Mouse (Mus musculus) forebrain, embryonic 16.5 days (tissue): ENCODE measurements around the gene Atp6v1g3. TPM values are rescaled to one million over a fixed set of nuclear protein-coding genes. Genes with fewer than 3 reads are reported as not detected.

Source experiments
- ATAC-seq: fragments of 200-750 bp; cut with Nextera tagmentation; 2 replicates; pipeline ENCODE4 v1.8.0; 2017; ENCODE audit warnings: mild to moderate bottlenecking, moderate library complexity
- H3K27ac ChIP-seq: fragments of 300-500 bp; sonication (generic); 2 replicates; pipeline ENCODE4 v1.5.1; 2014; ENCODE audit warnings: low read length, control low read depth
- H3K27me3 ChIP-seq: fragments of 300-500 bp; sonication (generic); replicated peaks from 2 replicates; pipeline ENCODE4 v1.6.1; 2014; ENCODE audit warnings: low read length; ENCODE audit not compliant: control insufficient read depth, insufficient read depth
- H3K36me3 ChIP-seq: fragments of 300-500 bp; sonication (generic); 2 replicates; pipeline ENCODE4 v1.6.1; 2014; ENCODE audit not compliant: control insufficient read depth, insufficient read depth
- H3K4me1 ChIP-seq: fragments of 300-500 bp; sonication (generic); replicated peaks from 2 replicates; pipeline ENCODE4 v1.6.1; 2014; ENCODE audit warnings: low read length; ENCODE audit not compliant: control insufficient read depth, insufficient read depth
- H3K4me2 ChIP-seq: fragments of 300-500 bp; sonication (generic); 2 replicates; pipeline ENCODE4 v1.6.1; 2014; ENCODE audit warnings: mild to moderate bottlenecking, low read length, control low read depth
- H3K4me3 ChIP-seq: fragments of 300-500 bp; sonication (generic); replicated peaks from 2 replicates; pipeline ENCODE4 v1.5.1; 2014; ENCODE audit warnings: mild to moderate bottlenecking, low read length, control low read depth
- H3K9ac ChIP-seq: fragments of 300-500 bp; sonication (generic); replicated peaks from 2 replicates; pipeline ENCODE4 v1.6.1; 2014; ENCODE audit warnings: low read depth, low read length, control low read depth
- H3K9me3 ChIP-seq: fragments of 300-500 bp; sonication (generic); 2 replicates; pipeline ENCODE4 v1.6.1; 2016; ENCODE audit warnings: low read length; ENCODE audit not compliant: control insufficient read depth
- WGBS: fragments of 180-500 bp; shearing (Covaris S2); extraction: QIAGEN DNeasy Blood & Tissue Kit; methylation state at CpG from one replicate; pipeline ENCODE4 v1.1.7; 2014; 5-methylcytosine and 5-hydroxymethylcytosine counted together
- polyA plus RNA-seq: library from polyadenylated mRNA; unstranded; fragments of >200 nt; fragmentation: Nextera tagmentation; extraction: Ambion mirVana; gene quantifications from 2 replicates; pipeline ENCODE4 v1.2.1, GENCODE M21; 2015

Gene Atp6v1g3
- polyA plus RNA-seq, 1 experiment from 2014 or later = not detected

DNA sequence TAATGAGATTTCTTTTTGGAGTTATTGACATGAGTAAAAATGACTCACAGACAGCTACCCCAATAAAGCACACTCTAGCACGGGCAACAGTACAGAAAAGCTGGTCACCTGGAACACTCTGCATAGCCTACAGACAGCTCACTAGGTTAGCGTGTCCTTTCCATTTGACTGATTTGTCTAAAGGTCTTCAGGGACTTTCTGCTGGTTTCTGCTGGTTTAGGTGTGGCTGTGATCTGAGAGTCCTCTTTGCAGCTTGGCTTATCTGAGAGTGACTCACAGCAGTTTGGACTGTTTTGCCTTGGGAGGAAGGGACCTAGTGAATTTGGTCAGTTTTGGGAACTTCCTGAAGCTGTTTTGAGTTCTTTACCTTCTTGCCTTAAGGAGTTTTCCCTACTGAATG, 24.8 kb upstream of the Atp6v1g3 start:
- 95% methylated on average over 2 of the region's 2 CpGs for WGBS

DNA sequence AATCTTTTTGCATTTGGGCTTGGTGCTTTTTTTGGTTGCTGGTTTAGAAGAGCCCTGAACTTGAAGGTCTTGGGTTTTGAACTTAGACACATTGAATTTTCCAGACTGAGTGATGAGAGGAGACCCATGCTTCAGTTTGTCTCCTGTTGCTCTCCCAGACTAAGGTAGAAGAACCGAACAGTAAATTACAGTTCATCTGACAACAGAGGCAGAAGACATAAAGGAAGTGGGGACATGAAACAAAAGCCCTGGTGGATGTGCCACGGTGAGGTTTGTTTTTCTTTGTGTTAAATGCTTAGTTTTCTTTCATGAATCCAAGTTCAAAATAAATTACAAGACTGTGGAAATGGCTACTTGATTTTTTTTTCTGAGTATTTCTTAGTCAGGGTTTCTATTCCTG, 22.6 kb upstream of the Atp6v1g3 start:
- Histone ChIP-seq H3K9ac (no peak overlapping the region), H3K4me3 (no peak overlapping the region), H3K27me3 (no peaks in the 10 kb centered on the region), H3K9me3 (no peaks in the 10 kb centered on the region), H3K36me3 (no peaks in the 10 kb centered on the region), H3K4me2 (no peak overlapping the region), H3K4me1 (no peaks in the 10 kb centered on the region), H3K27ac (no peak overlapping the region)
- 50% methylated on average over 2 of the region's 2 CpGs for WGBS
- ATAC-seq = no peak

More for the DNA sequence above, 24.8 kb upstream of the Atp6v1g3 start:
- peaks cover 12% of the 10 kb centered on the region for H3K4me1 ChIP-seq
- H3K9me3 ChIP-seq = no peaks in the 10 kb centered on the region
- no peak for ATAC-seq
- H3K27me3 ChIP-seq = no peaks in the 10 kb centered on the region
- no peak overlapping the region for H3K4me3 ChIP-seq
- no peak overlapping the region for H3K9ac ChIP-seq
- H3K4me2 ChIP-seq = no peak overlapping the region
- no peaks in the 10 kb centered on the region for H3K36me3 ChIP-seq
- no peak overlapping the region for H3K27ac ChIP-seq

DNA sequence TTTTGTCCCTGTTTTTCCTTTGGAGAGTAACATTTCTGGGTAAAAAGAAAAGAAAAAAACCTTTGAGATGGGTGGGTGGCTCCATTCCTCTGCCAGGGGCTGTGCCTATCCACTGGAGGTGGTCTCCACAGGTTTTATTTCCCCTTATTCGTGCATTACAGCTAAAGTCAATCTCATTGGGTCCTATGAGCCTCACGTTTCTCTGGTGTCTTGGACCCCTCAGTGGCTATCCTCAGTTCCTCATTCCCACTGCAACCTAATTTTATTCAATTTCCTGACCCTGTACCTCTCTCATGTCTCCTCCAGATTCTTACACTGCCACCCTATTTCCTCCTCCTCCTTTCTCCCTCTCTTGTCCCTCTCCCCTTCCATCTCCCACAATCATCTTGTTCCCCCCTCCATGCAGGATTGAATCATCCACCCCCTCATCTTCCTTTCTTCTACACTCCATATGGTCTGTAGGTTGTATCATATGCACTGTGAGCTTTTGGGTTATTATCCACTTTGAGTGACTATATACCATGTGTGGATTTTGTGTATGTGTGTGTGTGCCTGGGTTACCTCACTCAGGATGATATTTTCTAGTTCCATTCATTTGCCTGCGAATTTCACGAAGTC, 17.3 kb upstream of the Atp6v1g3 start:
- Histone ChIP-seq H3K27ac (no peak overlapping the region), H3K9me3 (no peaks in the 10 kb centered on the region), H3K4me1 (no peaks in the 10 kb centered on the region), H3K36me3 (no peaks in the 10 kb centered on the region), H3K4me2 (no peak overlapping the region), H3K4me3 (no peak overlapping the region), H3K27me3 (no peaks in the 10 kb centered on the region), H3K9ac (no peak overlapping the region)
- 88% methylated on average over 4 of the region's 4 CpGs for WGBS
- ATAC-seq = no peak

DNA sequence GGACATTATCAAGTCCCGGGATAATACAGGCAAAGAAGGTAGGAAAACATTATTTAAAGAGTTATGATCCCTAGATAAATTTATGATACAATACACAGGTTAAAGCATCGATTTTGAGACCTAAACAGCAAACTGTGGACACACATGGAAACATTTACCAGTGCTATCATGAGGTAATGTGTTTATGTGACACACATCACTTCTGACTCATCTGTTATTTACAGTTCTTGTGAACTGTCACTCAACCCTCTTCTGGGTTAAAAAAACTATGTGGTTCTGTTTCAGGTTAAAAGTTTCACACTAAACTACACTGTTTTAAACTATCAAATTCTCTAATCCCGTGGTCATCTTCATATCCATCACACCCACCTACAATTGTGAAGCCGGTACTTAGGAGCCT, 14.8 kb upstream of the Atp6v1g3 start:
- 82% methylated on average over 4 of the region's 4 CpGs for whole genome bisulfite sequencing
- no peak for ATAC-seq
- no peaks in the 10 kb centered on the region for H3K4me1 ChIP-seq
- no peak overlapping the region for H3K4me3 ChIP-seq
- H3K4me2 ChIP-seq = no peak overlapping the region
- no peaks in the 10 kb centered on the region for H3K27me3 ChIP-seq
- no peak overlapping the region for H3K9ac ChIP-seq
- H3K27ac ChIP-seq = no peak overlapping the region
- H3K36me3 ChIP-seq = no peaks in the 10 kb centered on the region
- no peaks in the 10 kb centered on the region for H3K9me3 ChIP-seq

DNA sequence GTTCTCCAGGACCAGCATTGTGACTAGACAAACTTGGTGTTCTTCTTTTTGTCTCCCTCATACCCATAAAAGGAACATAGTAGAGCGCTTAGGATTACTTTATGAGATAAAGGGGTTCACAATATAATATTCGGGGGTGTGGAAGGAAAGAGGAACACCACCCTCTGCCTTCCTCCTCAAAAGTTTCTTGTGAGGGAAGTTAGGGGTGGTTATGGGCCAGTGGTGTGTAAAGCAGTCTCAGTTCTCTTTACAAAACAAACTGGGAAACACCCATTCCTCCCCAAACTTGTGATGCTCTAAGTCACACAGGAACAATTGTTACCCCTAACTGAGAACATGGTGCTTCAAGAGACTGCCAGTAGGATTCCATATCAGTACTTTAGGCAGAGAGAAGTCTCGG, 12.0 kb upstream of the Atp6v1g3 start:
- no peak overlapping the region for H3K4me3 ChIP-seq
- no peaks in the 10 kb centered on the region for H3K9me3 ChIP-seq
- no peak overlapping the region for H3K4me2 ChIP-seq
- H3K27ac ChIP-seq = no peak overlapping the region
- H3K4me1 ChIP-seq = no peaks in the 10 kb centered on the region
- ATAC-seq = no peak
- no peak overlapping the region for H3K9ac ChIP-seq
- H3K27me3 ChIP-seq = no peaks in the 10 kb centered on the region
- no peaks in the 10 kb centered on the region for H3K36me3 ChIP-seq
- 89% methylated on average over 3 of the region's 3 CpGs for WGBS

DNA sequence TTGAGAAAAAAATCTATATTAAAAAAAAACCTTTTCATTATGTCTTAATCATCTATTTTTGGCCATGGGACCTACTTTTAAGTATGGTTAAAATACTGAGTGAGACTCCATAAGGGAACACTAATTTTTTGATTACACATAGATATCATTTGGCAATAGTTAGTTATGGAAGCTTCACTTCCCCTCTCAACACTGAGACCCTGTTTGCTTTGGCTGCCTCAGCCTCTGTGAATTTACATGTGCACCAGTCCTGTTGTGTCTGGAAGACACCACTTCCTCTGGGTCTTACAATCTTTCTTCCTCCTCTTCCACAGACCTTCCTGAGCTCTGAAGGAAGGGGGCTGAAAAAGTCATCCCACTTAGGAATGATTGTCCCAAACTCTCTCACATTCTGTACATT, 11.1 kb upstream of the Atp6v1g3 start:
- Histone ChIP-seq H3K9ac (no peak overlapping the region), H3K4me1 (no peaks in the 10 kb centered on the region)
- no peak for ATAC-seq

DNA sequence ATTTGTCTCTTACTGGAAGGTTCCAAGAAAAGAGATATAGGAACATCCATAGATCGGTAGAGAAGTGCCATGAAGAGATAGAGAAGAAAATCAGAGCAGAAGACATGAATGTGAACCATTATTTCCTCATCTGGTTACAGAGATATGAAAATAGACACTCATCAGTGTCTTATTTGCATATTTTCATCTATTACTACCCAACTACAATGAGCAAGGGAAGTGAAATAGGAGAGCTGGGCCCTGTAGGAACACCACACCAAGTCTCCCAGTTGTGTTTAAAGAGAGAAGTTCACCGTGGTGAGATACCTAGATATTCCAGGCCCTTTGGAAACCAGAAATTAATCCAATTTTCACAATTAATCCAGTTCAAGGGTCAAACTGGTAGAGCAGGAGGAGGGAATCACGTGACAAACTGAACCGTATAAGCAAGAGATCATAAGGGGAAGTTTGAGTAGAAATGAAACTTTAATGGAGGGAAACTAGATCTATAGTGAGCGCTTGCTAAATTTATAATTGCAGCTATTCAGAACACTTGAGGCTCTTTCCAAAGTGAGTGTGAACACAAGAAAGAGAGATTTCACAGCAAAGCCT, 6.0 kb upstream of the Atp6v1g3 start:
- H3K36me3 ChIP-seq = no peaks in the 10 kb centered on the region
- H3K4me3 ChIP-seq = no peak overlapping the region
- WGBS = 89% methylated on average over 5 of the region's 5 CpGs
- no peaks in the 10 kb centered on the region for H3K4me1 ChIP-seq
- no peak overlapping the region for H3K4me2 ChIP-seq
- H3K27ac ChIP-seq = no peak overlapping the region
- ATAC-seq = no peak
- no peaks in the 10 kb centered on the region for H3K9me3 ChIP-seq
- no peak overlapping the region for H3K9ac ChIP-seq
- H3K27me3 ChIP-seq = no peaks in the 10 kb centered on the region

More for the DNA sequence above, 11.1 kb upstream of the Atp6v1g3 start:
- Histone ChIP-seq H3K9me3 (no peaks in the 10 kb centered on the region), H3K27me3 (no peaks in the 10 kb centered on the region), H3K4me3 (no peak overlapping the region), H3K36me3 (no peaks in the 10 kb centered on the region), H3K27ac (no peak overlapping the region), H3K4me2 (no peak overlapping the region)

DNA sequence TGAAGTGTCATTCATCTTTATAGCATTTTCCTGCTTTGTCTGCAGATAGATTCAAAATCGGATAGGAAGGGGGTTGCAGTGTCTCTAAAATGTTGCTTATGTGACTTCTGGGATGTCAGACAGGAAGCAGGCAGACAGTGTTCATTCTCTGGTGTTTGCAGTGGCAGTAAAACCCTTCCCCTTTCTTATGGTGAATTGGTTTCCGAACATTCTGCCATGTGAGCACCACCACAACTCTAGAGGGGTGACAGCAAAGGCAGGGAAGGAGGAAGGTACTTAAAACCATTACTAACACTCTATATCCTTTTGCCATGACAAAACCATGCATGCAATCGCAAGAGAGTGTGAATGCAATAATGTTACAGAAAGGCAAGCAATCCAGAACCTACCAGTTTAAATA, 1.4 kb downstream of the Atp6v1g3 start:
- H3K36me3 ChIP-seq = no peaks in the 10 kb centered on the region
- H3K27me3 ChIP-seq = no peaks in the 10 kb centered on the region
- H3K4me3 ChIP-seq = no peak overlapping the region
- no peak overlapping the region for H3K4me2 ChIP-seq
- H3K9ac ChIP-seq = no peak overlapping the region
- WGBS = 82% methylated on average over 3 of the region's 3 CpGs
- ATAC-seq = no peak
- no peaks in the 10 kb centered on the region for H3K4me1 ChIP-seq
- no peaks in the 10 kb centered on the region for H3K9me3 ChIP-seq
- H3K27ac ChIP-seq = no peak overlapping the region

DNA sequence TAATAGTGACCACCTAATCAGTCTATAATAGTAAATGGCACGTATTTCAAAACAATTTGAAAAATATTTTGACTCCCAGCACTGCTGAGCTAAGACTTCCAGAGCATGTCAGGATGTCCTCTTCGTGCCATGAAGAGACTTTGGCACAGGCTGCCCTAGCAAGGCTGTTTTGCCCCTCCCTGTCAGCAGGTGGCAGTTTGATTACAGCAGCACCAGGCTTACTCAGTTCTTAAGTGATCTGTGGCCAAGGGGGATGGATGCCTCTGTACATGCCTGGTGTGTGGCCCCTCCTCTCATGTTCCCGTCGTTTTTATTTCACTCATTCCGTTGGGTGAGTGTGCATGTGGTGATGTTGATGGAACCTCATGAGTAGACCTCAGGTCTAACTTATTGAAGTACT, 2.3 kb downstream of the Atp6v1g3 start:
- ATAC-seq = no peak
- no peaks in the 10 kb centered on the region for H3K4me1 ChIP-seq
- WGBS = 65% methylated on average over 5 of the region's 5 CpGs

DNA sequence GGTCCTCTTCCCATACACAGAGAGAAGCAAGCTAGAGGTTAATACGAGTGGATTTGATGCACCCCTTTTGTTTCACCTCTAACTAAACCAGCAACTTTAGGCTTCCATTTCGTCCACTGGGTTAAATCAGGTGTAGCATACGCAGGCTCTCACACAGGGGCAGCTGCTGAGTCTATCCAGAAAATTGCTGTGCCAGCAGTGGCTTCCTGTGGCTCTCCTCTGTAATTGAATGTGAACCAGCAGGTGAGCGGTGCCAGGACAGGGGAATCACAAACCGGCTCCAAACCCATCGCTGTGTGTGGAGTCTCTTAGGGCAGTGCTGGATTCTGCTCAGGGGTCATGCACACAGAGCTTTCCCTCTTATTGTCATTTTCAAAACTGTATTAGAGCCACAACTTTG, 7.6 kb downstream of the Atp6v1g3 start:
- ATAC-seq = no peak
- Histone ChIP-seq H3K27me3 (no peaks in the 10 kb centered on the region), H3K4me3 (no peak overlapping the region), H3K9me3 (no peaks in the 10 kb centered on the region), H3K9ac (no peak overlapping the region), H3K27ac (no peak overlapping the region), H3K4me2 (no peak overlapping the region), H3K4me1 (peaks cover 5% of the 10 kb centered on the region; the same call in 1 of the 2 replicates), H3K36me3 (no peaks in the 10 kb centered on the region)
- 38% methylated on average over 6 of the region's 6 CpGs for WGBS

More for the DNA sequence above, 2.3 kb downstream of the Atp6v1g3 start:
- Histone ChIP-seq H3K4me3 (no peak overlapping the region), H3K9ac (no peak overlapping the region), H3K4me2 (no peak overlapping the region), H3K27ac (no peak overlapping the region), H3K36me3 (no peaks in the 10 kb centered on the region), H3K9me3 (no peaks in the 10 kb centered on the region), H3K27me3 (no peaks in the 10 kb centered on the region)
